In genomic region chr4:151988014-151988341, GRCm38 (mm10) we compare ENCODE assay signal across 7 mouse cellular contexts. TPM values are rescaled to one million over a fixed set of nuclear protein-coding genes. Genes with fewer than 3 reads are reported as not detected.
DNase-seq lines count a peak whose midpoint lies in the region; ATAC-seq and TF ChIP-seq lines count a peak whose summit lies in the region.

No protein-coding gene starts in this region.

- peak overlapping the region; percentile 98 for H3K9ac ChIP-seq in lung, embryonic 15.5 days
- peak overlapping the region; percentile 92 for H3K9ac ChIP-seq in embryonic facial prominence, embryonic 14.5 days (ENCODE audit: low read depth, low read length)
- H3K9ac ChIP-seq in intestine, postnatal 0 days (ENCODE audit: low read depth, low read length), result peak overlapping the region; percentile 76

- H3K4me1 ChIP-seq in lung, embryonic 15.5 days, result peaks cover 34% of the 10 kb centered on the region
- H3K4me1 ChIP-seq in embryonic facial prominence, embryonic 14.5 days (ENCODE audit: control insufficient read depth, insufficient read depth, low read length), result peaks cover 10% of the 10 kb centered on the region
- H3K4me1 ChIP-seq in intestine, postnatal 0 days (replicated peaks; ENCODE audit: control insufficient read depth, insufficient read depth, low read length), result no peaks in the 10 kb centered on the region
- H3K4me1 ChIP-seq in small intestine, adult 2 months (ENCODE audit: control insufficient read depth, insufficient read depth, insufficient read length, low read length), result peaks cover 16% of the 10 kb centered on the region

- H3K36me3 ChIP-seq in lung, embryonic 15.5 days, result peaks cover 30% of the 10 kb centered on the region
- peaks cover 49% of the 10 kb centered on the region for H3K36me3 ChIP-seq in embryonic facial prominence, embryonic 14.5 days (ENCODE audit: control insufficient read depth, insufficient read depth, low read length)
- peaks cover 22% of the 10 kb centered on the region for H3K36me3 ChIP-seq in intestine, postnatal 0 days (ENCODE audit: control insufficient read depth, insufficient read depth)
- H3K36me3 ChIP-seq in small intestine, adult 2 months (ENCODE audit: control insufficient read depth, insufficient read depth, low read length), result peaks cover 15% of the 10 kb centered on the region

- peak overlapping the region; percentile 98 for H3K4me3 ChIP-seq in lung, embryonic 15.5 days
- peak overlapping the region; percentile 79 for H3K4me3 ChIP-seq in embryonic facial prominence, embryonic 14.5 days (ENCODE audit: low read depth, low read length)
- peak overlapping the region; percentile 85 for H3K4me3 ChIP-seq in intestine, postnatal 0 days (ENCODE audit: low read depth, low read length)
- peak overlapping the region; percentile 82 for H3K4me3 ChIP-seq in small intestine, adult 2 months (ENCODE audit: low read depth, low read length)

- 13% methylated on average over 10 of the region's 10 CpGs for WGBS in lung, embryonic 15.5 days
- 12% methylated on average over 10 of the region's 10 CpGs for WGBS in embryonic facial prominence, embryonic 14.5 days
- 24% methylated on average over 10 of the region's 10 CpGs for WGBS in intestine, postnatal 0 days
- 12% methylated on average over 10 of the region's 10 CpGs for WGBS in small intestine, adult 2 months

- peak overlapping the region; percentile 88 for H3K4me2 ChIP-seq in lung, embryonic 15.5 days
- H3K4me2 ChIP-seq in embryonic facial prominence, embryonic 14.5 days (ENCODE audit: low read depth, low read length), result peak overlapping the region; percentile 76
- H3K4me2 ChIP-seq in intestine, postnatal 0 days (replicated peaks; ENCODE audit: low read depth), result peak overlapping the region; percentile 87

- H3K27me3 ChIP-seq in lung, embryonic 15.5 days, result no peaks in the 10 kb centered on the region
- H3K27me3 ChIP-seq in embryonic facial prominence, embryonic 14.5 days (replicated peaks; ENCODE audit: control insufficient read depth, insufficient read depth, low read length), result no peaks in the 10 kb centered on the region
- no peaks in the 10 kb centered on the region for H3K27me3 ChIP-seq in intestine, postnatal 0 days (replicated peaks; ENCODE audit: control insufficient read depth, insufficient read depth, low read length)
- H3K27me3 ChIP-seq in small intestine, adult 2 months (ENCODE audit: control insufficient read depth, insufficient read depth, low read length), result no peaks in the 10 kb centered on the region

- DNase-seq in lung, adult 18-20 months, result no peak
- DNase-seq in embryonic facial prominence, embryonic 14.5 days (ENCODE audit: low spot score), result no peak
- no peak for DNase-seq in retina, postnatal 1 day
- DNase-seq in urinary bladder, postnatal 14 days (ENCODE audit: low spot score), result no peak

- H3K27ac ChIP-seq in lung, embryonic 15.5 days, result peak overlapping the region; percentile 88
- peak overlapping the region; percentile 89 for H3K27ac ChIP-seq in embryonic facial prominence, embryonic 14.5 days (replicated peaks; ENCODE audit: low read depth, low read length)
- H3K27ac ChIP-seq in intestine, postnatal 0 days (ENCODE audit: low read depth, low read length), result 0 out of 2 replicates have a peak overlapping the region, but pooled peaks have one; percentile 46
- no peak overlapping the region for H3K27ac ChIP-seq in small intestine, adult 2 months (ENCODE audit: insufficient read depth, low read depth, low read length)

- H3K9me3 ChIP-seq in lung, embryonic 15.5 days, result no peaks in the 10 kb centered on the region
- no peaks in the 10 kb centered on the region for H3K9me3 ChIP-seq in embryonic facial prominence, embryonic 14.5 days (ENCODE audit: control insufficient read depth, low read length)
- no peaks in the 10 kb centered on the region for H3K9me3 ChIP-seq in intestine, postnatal 0 days (ENCODE audit: control insufficient read depth)

- no peak for TF ChIP-seq CTCF in intestine, postnatal 0 days (IDR thresholded peaks at IDR 0.05; ENCODE audit: low read depth)
- no peak for TF ChIP-seq CTCF in small intestine, adult 2 months (IDR thresholded peaks at IDR 0.05; ENCODE audit: extremely low read depth, insufficient read length, insufficient replicate concordance, low read depth, low read length)

- no peak for ATAC-seq in lung, embryonic 15.5 days (ENCODE audit: borderline replicate concordance, extremely low read depth, low FRiP score, low TSS enrichment)
- ATAC-seq in embryonic facial prominence, embryonic 14.5 days (ENCODE audit: low read depth), result no peak
- no peak for ATAC-seq in intestine, postnatal 0 days

- TF ChIP-seq POLR2A in small intestine, adult 2 months (IDR thresholded peaks at IDR 0.05; ENCODE audit: low read depth, low read length), result no peak

RNA-seq across cellular contexts. Expression of gene Thap3, which starts 0.8 kb away (rescaled TPM):
- 40.7 and 41.1 TPM in 2 replicates for polyA plus RNA-seq in lung, embryonic 15.5 days (2015; fragmentation: Nextera tagmentation; extraction: Ambion mirVana)
- polyA plus RNA-seq in embryonic facial prominence, embryonic 14.5 days (2014; fragmentation: Nextera tagmentation; extraction: Ambion mirVana), result 31.7 and 32.7 TPM in 2 replicates
- polyA plus RNA-seq in intestine, postnatal 0 days (2015; fragmentation: Nextera tagmentation; extraction: Ambion mirVana), result 15.4 and 16.6 TPM in 2 replicates
- 13.0 and 24.2 TPM in 2 replicates for polyA plus RNA-seq in small intestine, adult 2 months (2012; rRNA removed)

RNA-seq across cellular contexts. Expression of gene Phf13, which starts 8.1 kb away (rescaled TPM):
- 28.5 and 29.7 TPM in 2 replicates for polyA plus RNA-seq in lung, embryonic 15.5 days (2015; fragmentation: Nextera tagmentation; extraction: Ambion mirVana)
- 30.1 and 32.6 TPM in 2 replicates for polyA plus RNA-seq in embryonic facial prominence, embryonic 14.5 days (2014; fragmentation: Nextera tagmentation; extraction: Ambion mirVana)
- polyA plus RNA-seq in intestine, postnatal 0 days (2015; fragmentation: Nextera tagmentation; extraction: Ambion mirVana), result 10.6 and 11.0 TPM in 2 replicates
- polyA plus RNA-seq in small intestine, adult 2 months (2012; rRNA removed), result 4.0 and 7.5 TPM in 2 replicates

RNA-seq across cellular contexts. Expression of gene Klhl21, which starts 20.6 kb away (rescaled TPM):
- 15.3 and 16.1 TPM in 2 replicates for polyA plus RNA-seq in lung, embryonic 15.5 days (2015; fragmentation: Nextera tagmentation; extraction: Ambion mirVana)
- 10.9 and 11.2 TPM in 2 replicates for polyA plus RNA-seq in embryonic facial prominence, embryonic 14.5 days (2014; fragmentation: Nextera tagmentation; extraction: Ambion mirVana)
- 5.3 and 5.8 TPM in 2 replicates for polyA plus RNA-seq in intestine, postnatal 0 days (2015; fragmentation: Nextera tagmentation; extraction: Ambion mirVana)
- polyA plus RNA-seq in small intestine, adult 2 months (2012; rRNA removed), result 18.6 and 19.8 TPM in 2 replicates

RNA-seq across cellular contexts. Expression of gene Zbtb48, which starts 39.5 kb away (rescaled TPM):
- 19.0 and 21.2 TPM in 2 replicates for polyA plus RNA-seq in lung, embryonic 15.5 days (2015; fragmentation: Nextera tagmentation; extraction: Ambion mirVana)
- 19.0 and 19.9 TPM in 2 replicates for polyA plus RNA-seq in embryonic facial prominence, embryonic 14.5 days (2014; fragmentation: Nextera tagmentation; extraction: Ambion mirVana)
- 6.7 and 7.6 TPM in 2 replicates for polyA plus RNA-seq in intestine, postnatal 0 days (2015; fragmentation: Nextera tagmentation; extraction: Ambion mirVana)
- polyA plus RNA-seq in small intestine, adult 2 months (2012; rRNA removed), result 12.5 and 13.6 TPM in 2 replicates

RNA-seq across cellular contexts. Expression of gene Tas1r1, which starts 50.4 kb away (rescaled TPM):
- polyA plus RNA-seq in lung, embryonic 15.5 days (2015; fragmentation: Nextera tagmentation; extraction: Ambion mirVana), result 0.40 and 0.42 TPM in 2 replicates
- 1.2 and 1.5 TPM in 2 replicates for polyA plus RNA-seq in embryonic facial prominence, embryonic 14.5 days (2014; fragmentation: Nextera tagmentation; extraction: Ambion mirVana)
- 0.08 TPM in 1 of 2 replicates, not detected in the other for polyA plus RNA-seq in intestine, postnatal 0 days (2015; fragmentation: Nextera tagmentation; extraction: Ambion mirVana)
- polyA plus RNA-seq in small intestine, adult 2 months (2012; rRNA removed), result 0.05 TPM in 1 of 2 replicates, not detected in the other
